Mouse (Mus musculus) layer of hippocampus, postnatal 25 days (tissue): ENCODE results near the gene Large1. TPM values are rescaled to one million over a fixed set of nuclear protein-coding genes. Genes with fewer than 3 reads are reported as not detected.
A peak's percentile ranks its signal among the peaks of the same experiment; 100 is the strongest.
"Not testable (repeated sequence)": the region's sequence is repeated elsewhere in the genome, so short reads cannot be mapped to it uniquely, and the experiment has no call there.

Experiments
- DNase-seq, 2 experiments: peaks; one replicate each; pipeline ENCODE4 v3.0.0; 2022; ENCODE audit warnings: mixed read lengths in 2 of 2, low spot score in 1 of 2; ENCODE audit errors: extremely low spot score in 1 of 2
- total RNA-seq, 2 experiments: library from RNA; stranded (reverse); gene quantifications; 2 replicates each; pipeline ENCODE4 v1.2.3; 2021

Large1 gene
- total RNA-seq: 100 to 1,000 TPM; 153 to 155 TPM

DNA sequence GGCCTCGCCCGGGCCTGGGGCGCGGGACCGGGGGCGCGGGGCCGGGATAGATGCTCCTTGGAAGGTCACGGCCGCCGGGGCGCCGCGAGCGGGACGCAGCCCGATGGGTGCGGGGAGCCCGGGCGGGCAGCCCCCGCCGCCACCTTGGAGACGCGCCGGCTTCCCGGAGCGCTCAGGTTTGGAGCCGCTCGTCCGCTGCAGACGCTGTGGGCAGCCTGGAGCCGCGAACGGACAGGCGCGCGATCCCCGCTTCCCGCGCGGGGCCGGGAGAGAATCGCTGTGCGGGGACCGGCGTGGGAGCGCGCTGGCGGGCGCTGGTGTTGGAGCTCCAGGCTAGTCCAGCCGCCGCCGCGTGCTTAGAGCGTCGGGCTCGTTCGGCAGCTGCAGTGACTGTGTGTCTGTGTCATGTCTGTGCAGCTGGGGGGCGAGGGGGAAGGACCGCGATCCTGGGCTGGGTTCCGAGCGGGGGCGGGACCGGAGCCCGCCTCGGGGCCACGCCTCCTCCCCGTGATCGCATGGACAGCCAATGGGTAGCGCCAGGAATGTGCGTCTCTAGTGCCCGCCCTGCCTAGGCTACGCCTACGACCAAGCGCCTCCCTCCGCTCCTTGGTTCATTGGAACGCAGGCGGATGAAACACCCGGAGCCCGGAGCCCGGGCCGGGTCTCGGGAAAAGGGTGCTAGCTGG is at the start of gene Large1:
TSS of gene Large1 (minus strand) at position 433 of the 686 bp plus-strand sequence.
- peak; percentile 95 to 96 for DNase-seq

DNA sequence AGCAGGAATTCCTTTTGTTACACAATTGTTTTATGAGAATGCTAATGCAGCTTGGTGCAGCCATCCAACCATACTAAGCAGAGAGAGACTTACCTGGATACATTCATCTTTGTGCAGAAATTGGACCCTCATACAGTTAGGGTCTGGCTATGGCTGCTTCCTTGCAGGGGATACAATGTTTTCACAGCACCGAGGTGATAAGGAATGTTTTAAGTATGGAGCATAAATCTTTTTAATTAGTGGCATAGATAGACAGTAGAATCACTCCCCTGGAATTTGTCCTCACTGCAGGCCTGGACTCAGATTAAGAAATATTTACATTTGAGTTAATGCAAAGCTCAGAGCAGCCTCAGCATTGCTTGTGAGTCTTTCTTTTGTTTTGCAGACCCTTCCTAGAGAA is 47.0 kb upstream of the Large1 start:
- DNase-seq: no peak

DNA sequence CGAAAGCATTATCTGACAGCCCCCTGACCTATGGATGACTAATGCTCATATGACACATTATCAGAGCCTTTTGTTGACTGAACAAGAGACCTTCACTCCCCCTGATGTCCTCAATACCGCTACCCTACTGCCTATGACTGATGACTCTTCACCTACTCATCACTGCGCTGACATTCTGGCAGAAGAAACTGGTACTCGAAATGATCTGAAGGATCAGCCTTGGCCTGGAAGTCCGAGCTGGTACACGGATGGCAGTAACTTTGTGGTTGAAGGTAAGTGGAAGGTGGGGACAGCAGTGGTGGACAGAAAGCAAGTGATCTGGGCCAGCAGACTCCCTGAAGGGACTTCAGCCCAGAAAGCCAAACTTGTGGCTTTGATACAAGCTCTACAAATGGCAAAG is 19.7 kb upstream of the Large1 start:
- not testable (repeated sequence) for DNase-seq

DNA sequence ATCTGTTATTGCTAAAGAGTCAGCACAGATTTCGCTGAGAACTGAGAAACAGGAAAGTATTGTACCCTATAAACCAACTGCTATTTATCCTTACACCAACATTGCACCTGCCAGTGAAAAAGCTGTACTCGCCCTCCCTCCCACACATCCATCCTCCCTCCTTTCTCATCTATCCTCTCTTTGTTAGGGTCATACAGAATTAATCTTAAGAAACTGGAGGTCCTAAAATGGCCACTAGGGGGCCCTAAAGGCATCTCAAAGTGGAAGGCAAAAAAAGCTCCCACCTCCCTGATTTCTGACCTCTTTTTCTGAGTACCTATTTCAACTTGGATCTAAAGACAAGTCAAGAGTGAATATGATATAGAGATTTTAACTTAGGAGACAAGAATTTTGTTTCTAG is 2.6 kb upstream of the Large1 start:
- peak; percentile 40 to 74 for DNase-seq

DNA sequence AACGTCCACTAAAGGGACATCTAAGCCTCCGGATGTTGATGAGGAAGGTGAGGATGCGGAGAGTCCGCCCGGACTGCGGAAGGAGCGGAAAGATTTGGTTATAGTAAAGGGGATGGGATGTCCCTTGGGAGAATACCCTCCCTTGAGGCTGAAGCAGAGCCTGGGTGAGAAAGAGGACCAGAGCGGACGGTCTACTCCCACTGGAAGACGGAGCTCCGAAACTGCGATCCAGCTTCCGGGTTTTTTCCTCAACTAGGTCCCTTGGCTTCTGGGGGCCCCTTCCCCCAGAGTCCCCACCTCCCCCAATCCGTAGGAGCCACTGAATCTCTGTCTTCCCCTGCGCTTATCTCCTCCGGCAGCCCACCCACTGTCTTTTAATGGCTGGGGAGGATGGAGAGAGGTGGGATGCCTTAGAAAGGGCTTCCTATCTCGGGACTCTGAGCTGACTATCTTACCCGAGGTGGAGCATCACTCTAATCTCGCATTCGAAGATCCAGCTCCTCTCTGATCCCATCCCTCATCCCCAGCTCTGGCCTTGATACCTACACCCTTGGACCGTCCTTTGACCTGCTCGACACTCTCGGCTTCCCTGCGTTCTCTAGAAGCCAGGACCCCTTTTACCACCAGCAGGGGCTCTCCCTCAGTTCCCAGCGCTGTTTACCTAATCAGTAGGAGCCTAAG is 1.0 kb upstream of the Large1 start:
- peak; percentile 70 to 74 for DNase-seq

DNA sequence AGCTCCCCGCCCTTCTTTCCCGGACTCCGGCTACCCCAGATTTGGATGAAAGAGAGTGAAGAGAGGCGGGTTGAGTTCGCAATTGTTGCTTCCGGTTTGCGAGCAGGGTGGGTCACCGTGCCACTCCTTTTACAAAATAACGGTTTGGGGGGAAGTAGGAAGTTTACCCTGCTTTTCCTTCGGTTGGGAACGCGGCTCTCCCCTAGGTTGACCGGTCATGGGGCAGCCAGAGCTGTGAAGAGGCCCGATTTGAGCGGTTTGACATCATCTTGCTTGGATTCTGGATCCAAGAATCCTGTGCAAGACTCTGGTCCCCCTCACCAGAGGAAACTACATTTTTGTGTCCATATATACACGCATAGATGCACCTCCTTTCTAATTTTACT is 447 bp upstream of the Large1 start:
- no peak for DNase-seq

DNA sequence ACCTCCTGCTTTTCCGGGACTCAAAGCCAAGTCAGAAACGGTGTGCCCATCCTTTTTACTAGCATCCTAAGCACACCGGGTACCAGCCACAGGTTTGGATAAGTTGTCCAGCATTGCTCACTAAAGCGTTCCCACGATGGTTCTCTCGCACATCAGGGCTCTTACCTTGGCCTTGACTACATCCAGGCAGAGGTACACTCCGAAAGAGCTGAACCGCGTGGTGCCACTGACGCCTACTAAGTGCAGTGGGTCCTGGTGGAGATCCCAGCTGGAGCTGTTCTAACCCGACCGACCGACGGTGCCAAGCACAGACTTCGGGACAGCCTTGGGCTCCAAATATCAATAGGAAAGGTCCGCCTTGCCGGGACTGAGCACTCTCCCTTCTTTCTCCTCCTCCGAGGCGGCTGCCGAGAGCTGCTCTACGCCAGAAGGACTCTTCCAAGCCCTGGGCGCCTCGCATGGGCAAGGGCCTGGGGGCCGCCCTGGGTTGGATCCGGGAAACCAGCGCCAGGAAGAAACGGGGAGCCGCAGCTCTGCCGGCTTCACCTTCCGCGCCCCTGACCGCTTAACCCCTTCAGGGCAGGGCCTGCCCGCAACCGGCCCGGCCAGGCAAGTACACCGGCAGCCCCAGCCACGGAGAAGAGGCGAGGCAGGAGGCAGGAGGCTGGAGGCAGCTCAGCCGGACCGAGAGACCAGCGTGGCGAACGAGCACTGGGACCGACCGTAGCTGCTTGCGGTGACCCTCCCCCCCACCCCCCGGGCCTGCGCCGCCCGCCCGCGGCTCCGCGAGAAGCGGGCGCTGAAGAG is 836 bp downstream of the Large1 start:
- DNase-seq: peak; percentile 22 to 57

DNA sequence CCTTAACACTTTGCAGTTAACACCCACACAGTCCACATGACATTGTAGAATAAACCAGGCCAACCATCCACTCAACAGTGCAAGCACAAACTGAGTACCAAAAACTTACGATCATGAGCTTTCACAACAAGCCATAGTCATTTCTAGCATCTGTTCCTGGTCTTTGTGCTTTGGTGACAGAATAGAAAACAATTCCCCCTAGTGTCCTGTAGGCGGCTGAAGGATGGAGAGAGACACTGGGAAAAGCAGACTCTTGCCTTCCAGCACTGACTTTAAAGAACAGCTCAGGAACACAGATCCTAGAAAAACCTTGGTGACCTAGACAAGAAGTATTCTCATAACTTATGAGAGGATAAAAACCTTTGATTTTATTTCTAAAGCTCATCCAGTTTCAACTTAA is 3.0 kb downstream of the Large1 start:
- no peak for DNase-seq

DNA sequence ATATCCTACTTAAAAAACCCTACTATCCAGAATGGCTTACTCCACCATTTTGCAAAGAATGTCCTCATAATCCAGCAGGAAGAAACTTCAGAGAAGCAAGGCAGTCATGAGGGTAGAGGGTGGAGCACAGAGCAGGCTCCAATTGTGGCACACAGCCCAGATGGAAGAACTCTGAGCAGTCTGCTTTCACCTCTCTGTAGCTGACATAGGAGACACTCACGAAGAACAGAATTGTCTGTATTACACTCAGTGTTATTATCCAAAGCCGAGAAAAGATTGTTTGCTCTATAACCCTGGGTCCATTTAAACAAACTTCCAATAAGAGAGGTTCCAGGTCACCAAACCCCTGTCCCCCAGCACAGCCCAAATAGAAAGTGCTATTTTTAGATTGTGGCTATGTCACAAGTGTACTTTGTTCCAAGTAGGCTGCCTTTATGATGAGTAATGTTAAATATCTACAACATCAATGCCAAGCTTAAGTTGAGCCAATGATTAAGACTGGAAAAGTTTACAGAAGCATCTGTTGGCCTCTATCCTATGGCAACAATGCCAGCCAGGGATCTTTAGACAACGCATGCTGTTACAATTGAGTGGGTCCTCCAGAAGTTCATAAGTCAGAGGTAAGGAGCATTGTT is 10.5 kb downstream of the Large1 start:
- no peak for DNase-seq

DNA sequence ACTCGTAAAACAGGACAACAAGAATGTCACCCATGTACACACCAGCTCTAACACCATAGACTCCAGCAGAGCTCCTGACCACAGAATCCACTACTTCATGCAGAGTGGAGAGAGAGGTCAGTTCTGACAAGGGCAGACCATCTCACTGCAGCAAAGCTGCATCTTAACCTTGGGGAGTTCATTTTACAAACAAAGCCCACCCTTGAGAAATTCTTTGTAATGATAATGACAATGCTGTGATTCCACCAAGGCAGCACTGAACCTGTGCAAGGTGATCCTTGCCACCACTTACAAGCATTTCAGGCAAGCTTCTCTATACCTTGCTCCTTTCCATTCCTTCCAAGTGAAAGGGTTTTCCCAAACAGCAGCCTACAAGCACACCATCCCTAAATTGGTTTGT is 16.5 kb downstream of the Large1 start:
- no peak for DNase-seq

DNA sequence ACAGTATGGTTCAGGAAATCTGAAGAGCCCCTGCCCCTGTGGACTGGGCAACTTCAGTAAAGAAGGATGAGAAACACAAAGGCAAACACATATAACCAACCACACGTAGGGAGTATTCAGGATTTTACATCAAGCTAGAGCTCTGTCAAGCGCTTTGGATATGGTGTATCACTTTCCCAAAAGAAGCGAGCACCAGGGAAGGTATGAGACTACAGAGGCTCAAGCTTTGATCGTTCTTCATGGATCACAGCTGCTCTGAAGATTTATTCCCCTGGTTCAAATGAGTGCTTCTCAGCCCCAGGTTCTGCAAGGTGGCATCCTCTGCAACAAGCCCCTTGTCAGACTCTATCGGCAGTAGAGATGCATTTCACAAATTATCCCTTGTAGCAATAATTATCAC is 24.2 kb downstream of the Large1 start:
- no peak for DNase-seq

DNA sequence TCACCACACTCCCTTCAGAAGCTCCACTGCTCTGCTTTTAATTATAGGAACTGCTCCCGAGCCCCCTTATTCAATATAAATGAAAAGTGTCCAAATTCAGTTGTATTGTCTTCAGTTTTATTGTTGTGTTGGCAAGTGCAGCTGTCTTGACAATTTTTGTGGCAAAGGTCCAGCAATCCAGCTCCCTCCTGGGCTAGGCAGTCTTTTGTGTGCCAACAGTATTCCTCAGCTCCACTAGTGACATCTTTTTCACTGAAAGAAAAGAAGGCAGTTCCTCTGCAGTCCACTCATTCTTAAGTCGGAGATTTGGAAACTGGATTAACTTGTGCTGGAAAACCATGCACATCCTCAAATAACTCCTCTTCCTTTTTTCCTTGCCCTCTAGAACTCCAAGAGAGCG is 25.3 kb downstream of the Large1 start:
- DNase-seq: no peak

DNA sequence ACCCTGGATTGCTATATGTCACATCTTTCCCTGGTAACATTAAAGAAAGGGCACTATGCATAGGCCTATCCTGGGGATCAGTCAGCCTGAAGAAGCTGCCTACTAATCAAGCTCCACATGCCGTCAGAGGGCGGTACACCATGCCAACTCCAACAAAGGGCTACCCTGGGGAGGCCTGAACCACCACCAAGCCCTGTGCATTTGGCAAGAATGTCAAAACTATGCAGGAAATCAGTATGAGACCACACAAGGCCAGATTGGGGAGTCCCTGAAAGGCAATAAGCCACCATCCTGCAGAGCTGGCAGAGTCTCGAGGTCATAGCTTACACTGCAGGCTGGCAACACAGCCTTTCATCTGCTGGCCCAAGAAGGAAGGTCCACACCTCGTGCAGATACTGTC is 28.7 kb downstream of the Large1 start:
- no peak for DNase-seq

DNA sequence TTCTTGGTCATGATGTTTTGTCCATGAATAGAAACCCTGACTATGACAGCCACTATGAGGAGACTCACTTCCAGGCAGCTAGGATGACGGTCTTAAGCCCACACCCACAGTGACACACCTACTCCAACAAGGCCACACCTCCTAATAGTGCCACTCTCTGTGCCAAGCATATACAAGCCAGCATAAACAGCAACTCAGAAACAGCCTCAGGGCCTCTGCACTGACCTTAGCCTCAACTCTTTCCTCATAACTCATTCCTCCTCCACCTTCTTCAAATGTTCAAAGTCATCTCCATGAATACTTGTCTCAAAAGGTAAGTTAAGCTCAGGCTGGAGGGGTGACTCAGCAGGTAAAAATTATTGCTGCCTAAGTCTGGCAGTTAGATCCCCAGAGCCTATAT is 29.7 kb downstream of the Large1 start:
- no peak for DNase-seq

DNA sequence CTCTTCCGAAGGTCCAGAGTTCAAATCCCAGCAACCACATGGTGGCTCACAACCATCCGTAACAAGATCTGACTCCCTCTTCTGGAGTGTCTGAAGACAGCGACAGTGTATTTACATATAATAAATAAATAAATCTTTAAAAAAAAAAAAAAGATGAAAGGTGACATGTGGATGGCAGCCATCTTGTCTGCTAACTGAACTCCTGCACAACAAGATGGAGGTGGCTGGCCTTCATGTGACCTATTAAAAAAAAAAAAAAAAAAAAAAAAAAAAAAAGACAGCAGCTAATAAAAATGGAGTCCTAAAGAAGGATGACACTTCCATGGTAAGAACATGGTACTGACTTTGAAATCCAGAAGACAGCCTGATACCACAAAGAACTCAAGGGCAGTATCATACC is 33.8 kb downstream of the Large1 start:
- DNase-seq: not testable (repeated sequence)

DNA sequence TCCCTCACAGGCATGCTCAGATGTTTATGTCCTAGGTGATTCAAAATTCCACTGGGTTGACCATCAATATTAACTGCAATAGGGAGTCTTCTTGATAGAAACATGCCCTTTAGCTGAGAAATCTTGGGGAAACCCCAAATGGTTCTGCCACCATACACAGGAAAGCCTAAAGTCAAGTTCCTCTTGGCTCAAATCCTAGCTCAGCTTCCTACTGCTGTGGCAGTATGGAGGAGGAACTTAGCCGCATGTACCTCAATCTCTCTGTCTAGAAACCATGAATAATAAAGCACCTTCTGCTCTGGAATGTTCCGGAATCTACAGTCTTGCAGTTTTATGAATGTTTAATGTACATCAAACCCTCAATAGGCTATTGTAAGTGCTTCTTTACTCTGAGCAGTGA is 39.4 kb downstream of the Large1 start:
- DNase-seq: no peak

DNA sequence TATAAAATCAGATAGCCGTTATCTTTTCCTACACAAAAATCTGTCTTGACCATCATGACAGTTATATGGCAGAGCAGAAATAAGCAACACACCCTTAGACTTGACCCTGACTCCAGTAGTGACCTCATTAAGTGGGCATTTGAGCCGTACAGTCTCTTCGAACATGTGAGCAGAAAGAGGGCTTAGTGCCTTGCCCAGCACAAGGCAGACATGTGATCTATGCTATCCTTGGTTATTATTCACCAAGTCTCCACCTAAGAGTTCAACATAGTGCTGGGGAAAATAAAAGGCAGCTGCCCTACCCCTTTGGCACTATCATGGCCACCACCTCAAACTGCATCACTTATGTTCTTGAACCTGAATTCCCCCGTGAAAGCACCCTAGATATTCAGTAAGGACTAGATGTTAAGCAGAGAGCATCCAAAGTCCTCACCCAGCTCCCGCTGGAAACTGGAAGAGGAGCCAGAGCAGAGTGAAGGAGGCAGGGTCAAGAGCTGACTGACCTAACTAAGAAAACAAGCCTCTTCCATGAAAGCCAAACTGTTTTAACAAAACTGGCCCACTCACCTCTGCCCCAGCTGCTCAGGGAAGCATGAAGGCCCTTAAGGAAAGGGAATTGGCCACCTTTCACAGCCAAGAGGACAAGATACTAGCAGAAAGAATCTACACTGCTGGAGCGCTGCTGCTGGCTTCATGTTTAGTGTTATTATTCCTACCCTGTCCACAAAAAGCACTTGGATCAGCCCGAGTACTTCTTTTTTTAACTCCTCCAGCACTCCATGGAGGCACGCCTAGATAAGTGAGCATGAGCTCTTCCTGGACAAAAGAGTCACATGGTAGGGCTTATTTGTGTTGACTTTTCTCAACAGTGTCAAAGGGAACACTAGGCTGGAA is 40.4 kb downstream of the Large1 start:
- DNase-seq: no peak

DNA sequence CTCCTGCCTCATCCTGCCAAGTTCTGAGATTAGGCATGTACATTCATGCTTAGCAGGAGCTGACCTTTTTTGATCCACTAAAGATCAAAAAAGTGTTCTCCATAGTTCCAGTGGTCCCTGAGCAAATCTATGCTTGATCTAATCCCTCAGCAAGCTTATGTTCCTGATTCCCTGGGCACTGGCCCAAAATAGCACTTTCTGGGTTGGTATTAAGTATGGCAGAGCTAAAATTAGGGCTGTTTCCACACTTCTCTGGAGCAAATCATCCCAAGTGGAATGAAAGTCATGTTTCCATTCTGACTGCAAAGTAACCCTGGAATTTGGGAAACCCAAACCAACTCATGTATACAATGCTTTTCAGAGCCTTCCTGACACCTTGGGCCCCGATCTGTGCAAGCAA is 42.9 kb downstream of the Large1 start:
- DNase-seq: no peak

DNA sequence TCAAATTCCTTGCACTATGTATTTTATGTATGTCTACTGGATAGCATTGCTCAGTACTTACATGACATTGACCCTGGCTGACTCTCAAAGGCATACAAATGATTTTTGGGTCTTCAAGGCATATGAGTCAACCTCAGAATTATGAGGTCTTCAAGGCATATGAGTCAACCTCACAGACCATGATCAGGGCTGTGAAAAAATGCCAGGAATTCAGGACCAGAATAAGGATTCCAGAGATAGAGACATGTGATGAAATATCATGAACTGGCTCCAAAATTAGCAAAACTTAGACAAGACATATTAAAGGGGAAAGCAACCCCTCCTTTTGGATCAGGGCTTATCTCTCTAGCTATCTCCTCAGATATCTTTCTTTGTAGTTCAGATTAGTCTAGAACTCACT is 43.3 kb downstream of the Large1 start:
- DNase-seq: no peak

DNA sequence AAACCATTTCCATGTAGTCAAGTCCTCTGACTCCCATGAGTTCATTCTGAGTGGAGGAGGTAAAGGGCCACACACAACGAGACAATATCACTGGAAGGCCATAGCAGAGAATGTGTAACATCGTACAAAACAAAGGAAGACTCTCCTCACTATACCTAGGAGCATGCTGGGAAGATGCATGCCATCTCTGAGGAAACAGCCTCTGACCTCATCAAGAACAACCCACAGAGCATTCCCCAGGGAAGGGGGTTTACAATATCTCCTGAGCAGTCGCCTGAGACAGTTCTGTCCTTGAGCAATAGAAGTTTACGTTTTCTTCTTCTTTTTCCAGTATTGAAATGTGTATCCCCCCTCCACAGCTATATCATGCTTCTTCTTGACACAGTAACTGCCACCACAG is 49.4 kb downstream of the Large1 start:
- no peak for DNase-seq
